Comparison of ENCODE assay signal across 21 mouse cellular contexts in the genomic region with DNA sequence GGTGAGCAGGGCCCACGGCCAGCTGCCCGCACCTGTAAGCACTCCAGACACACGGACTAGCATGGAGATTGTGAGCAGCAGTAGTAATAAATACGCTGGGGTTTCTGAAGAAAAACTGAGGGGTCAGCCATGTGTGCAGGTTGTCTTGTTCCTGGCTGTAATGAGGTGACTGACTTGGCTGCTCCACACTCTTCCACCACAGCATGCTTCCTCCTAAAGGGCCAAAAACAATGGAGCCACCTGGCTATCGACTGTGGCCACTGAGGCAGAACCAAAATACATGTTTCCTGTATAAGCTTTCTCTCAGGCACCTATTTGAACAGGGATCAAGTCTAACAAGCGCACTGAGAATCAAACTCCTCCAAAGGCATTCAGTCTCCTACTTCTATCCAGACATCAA. TPM values are rescaled to one million over a fixed set of nuclear protein-coding genes. Genes with fewer than 3 reads are reported as not detected.
DNase-seq lines count a peak whose midpoint lies in the region; ATAC-seq lines count a peak whose summit lies in the region.
"Had no signal": no experiment of that assay in that cellular context is flagged by ENCODE, and none has a peak within 500 bp of the region (broad histone marks: within the 10 kb centered on the region; RNA-seq: fewer than 3 reads in every experiment).

No protein-coding gene starts in this region.

- peaks cover 22% of the 10 kb centered on the region for H3K36me3 ChIP-seq in midbrain, embryonic 13.5 days
- H3K36me3 ChIP-seq in liver, embryonic 12.5 days, result peaks cover 54% of the 10 kb centered on the region
- H3K36me3 ChIP-seq: forebrain, embryonic 12.5 days had no signal

- H3K4me2 ChIP-seq in midbrain, embryonic 13.5 days (replicated peaks), result no peak overlapping the region
- H3K4me2 ChIP-seq in liver, embryonic 12.5 days, result no peak overlapping the region
- H3K4me2 ChIP-seq: embryonic facial prominence, embryonic 13.5 days; forebrain, embryonic 12.5 days; heart, embryonic 11.5 days; hindbrain, embryonic 14.5 days had no signal

- H3K9me3 ChIP-seq in midbrain, embryonic 13.5 days, result no peaks in the 10 kb centered on the region
- H3K9me3 ChIP-seq in liver, embryonic 12.5 days (replicated peaks), result no peaks in the 10 kb centered on the region
- H3K9me3 ChIP-seq: embryonic facial prominence, embryonic 13.5 days; forebrain, embryonic 12.5 days; G1E; hindbrain, embryonic 10.5 days had no signal

- peak; percentile 84 for ATAC-seq in cerebellum, adult (ENCODE audit: insufficient number of reproducible peaks, low FRiP score, low TSS enrichment)
- ATAC-seq in midbrain, embryonic 13.5 days, result no peak
- no peak for ATAC-seq in liver, embryonic 12.5 days
- ATAC-seq: CD4-positive, CD25-positive, alpha-beta regulatory T cell, adult 4 months; forebrain, embryonic 16.5 days; intestine, embryonic 16.5 days had no signal

- no peaks in the 10 kb centered on the region for H3K4me1 ChIP-seq in midbrain, embryonic 13.5 days (replicated peaks)
- peaks cover 4% of the 10 kb centered on the region; the same call in 1 of the 2 replicates for H3K4me1 ChIP-seq in liver, embryonic 12.5 days
- H3K4me1 ChIP-seq: forebrain, embryonic 12.5 days; hindbrain, embryonic 10.5 days had no signal

- WGBS in midbrain, embryonic 13.5 days, result 88% methylated on average over 6 of the region's 6 CpGs
- WGBS in liver, embryonic 12.5 days (ENCODE audit: insufficient replicate concordance), result 77% methylated on average over 6 of the region's 6 CpGs

- no peaks in the 10 kb centered on the region for H3K27me3 ChIP-seq in midbrain, embryonic 13.5 days
- H3K27me3 ChIP-seq in liver, embryonic 12.5 days (replicated peaks), result no peaks in the 10 kb centered on the region
- H3K27me3 ChIP-seq: embryonic facial prominence, embryonic 13.5 days; forebrain, embryonic 12.5 days had no signal

- H3K9ac ChIP-seq in midbrain, embryonic 13.5 days (replicated peaks), result no peak overlapping the region
- H3K9ac ChIP-seq in liver, embryonic 12.5 days, result no peak overlapping the region
- H3K9ac ChIP-seq: forebrain, embryonic 12.5 days; hindbrain, embryonic 14.5 days had no signal

- DNase-seq in cerebellum, adult 8-10 months, result no peak
- peak; percentile 58 to 68 for DNase-seq in cerebellum, adult 18-20 months
- DNase-seq in cerebellum, postnatal 10 days, result peak; percentile 60 to 68
- DNase-seq in retina, postnatal 1 day, result no peak
- DNase-seq: adrenal gland, postnatal 10 days; B cell, adult 2 months; gastrocnemius, postnatal 10 days; heart, adult 2 months; kidney, adult 2 months had no signal

- no peak overlapping the region for H3K27ac ChIP-seq in midbrain, embryonic 13.5 days
- H3K27ac ChIP-seq in liver, embryonic 12.5 days, result no peak overlapping the region
- H3K27ac ChIP-seq: embryonic facial prominence, embryonic 13.5 days; forebrain, embryonic 12.5 days; heart, adult 2 months; hindbrain, embryonic 10.5 days; hindbrain, embryonic 14.5 days had no signal

- H3K4me3 ChIP-seq in midbrain, embryonic 13.5 days (replicated peaks), result no peak overlapping the region
- no peak overlapping the region for H3K4me3 ChIP-seq in liver, embryonic 12.5 days
- H3K4me3 ChIP-seq: embryonic facial prominence, embryonic 13.5 days; forebrain, embryonic 12.5 days; heart, adult 2 months; hindbrain, embryonic 10.5 days had no signal

RNA-seq across cellular contexts. Expression of gene Agtpbp1, which starts 49.3 kb away (rescaled TPM):
- polyA plus RNA-seq in midbrain, embryonic 13.5 days (2015; fragmentation: Nextera tagmentation; extraction: Ambion mirVana), result 43.7 and 51.6 TPM in 2 replicates
- polyA plus RNA-seq in liver, embryonic 12.5 days (2016; fragmentation: Nextera tagmentation; extraction: Ambion mirVana), result 12.1 and 13.2 TPM in 2 replicates

RNA-seq across cellular contexts. Expression of gene Naa35, which starts 49.3 kb away (rescaled TPM):
- 154 and 164 TPM in 2 replicates for polyA plus RNA-seq in midbrain, embryonic 13.5 days (2015; fragmentation: Nextera tagmentation; extraction: Ambion mirVana)
- polyA plus RNA-seq in liver, embryonic 12.5 days (2016; fragmentation: Nextera tagmentation; extraction: Ambion mirVana), result 35.5 and 37.2 TPM in 2 replicates

Comparison
In these comparisons a context has a peak if more than half of its experiments do, and no peak if none do; other contexts are left out.
1. DNase-seq: peak in cerebellum, adult 18-20 months (2 of 2) and cerebellum, postnatal 10 days (2 of 2); none in cerebellum, adult 8-10 months (single experiment) and retina, postnatal 1 day (single experiment).